Mouse (Mus musculus) cerebellum, adult (tissue): ENCODE results near the gene Rrm2.
"Not testable (repeated sequence)": the region's sequence is repeated elsewhere in the genome, so short reads cannot be mapped to it uniquely, and the experiment has no call there.

Experiments
- ATAC-seq: cut with Nextera tagmentation; 2 replicates; pipeline ENCODE4 v1.9.2; 2017; ENCODE audit warnings: mild to moderate bottlenecking, moderate library complexity, mixed read lengths; ENCODE audit not compliant: insufficient number of reproducible peaks, low FRiP score, low TSS enrichment

Rrm2 gene

GRCm38 (mm10) chr12:24703013-24703412 is 5.0 kb upstream of the Rrm2 start:
- ATAC-seq = no peak

GRCm38 (mm10) chr12:24705502-24706263 is 2.4 kb upstream of the Rrm2 start:
- no peak for ATAC-seq

- ATAC-seq = no peak
Observed at GRCm38 (mm10) chr12:24706764-24707479, 1.1 kb upstream of the Rrm2 start.

- ATAC-seq = no peak
Observed at GRCm38 (mm10) chr12:24707480-24707802, 600 bp upstream of the Rrm2 start.

- no peak for ATAC-seq
Observed at GRCm38 (mm10) chr12:24708824-24709218, 780 bp downstream of the Rrm2 start.

GRCm38 (mm10) chr12:24709409-24709808 is 1.4 kb downstream of the Rrm2 start:
- ATAC-seq = no peak

GRCm38 (mm10) chr12:24709831-24710508 is 1.9 kb downstream of the Rrm2 start:
- 0 out of 2 replicates have a peak, but pooled peaks have one; percentile 27 for ATAC-seq

- no peak for ATAC-seq
Observed at GRCm38 (mm10) chr12:24710672-24711071, 2.6 kb downstream of the Rrm2 start.

GRCm38 (mm10) chr12:24712396-24712795 is 4.4 kb downstream of the Rrm2 start:
- no peak for ATAC-seq

- no peak for ATAC-seq
Observed at GRCm38 (mm10) chr12:24714579-24715255, 6.7 kb downstream of the Rrm2 start.

GRCm38 (mm10) chr12:24715268-24715896 is 7.3 kb downstream of the Rrm2 start:
- ATAC-seq = no peak

- ATAC-seq = 0 out of 2 replicates have a peak, but pooled peaks have one; percentile 56
Observed at GRCm38 (mm10) chr12:24716721-24717301, 8.8 kb downstream of the Rrm2 start.

GRCm38 (mm10) chr12:24723434-24723833 is 15.4 kb downstream of the Rrm2 start:
- ATAC-seq = no peak

- no peak for ATAC-seq
Observed at GRCm38 (mm10) chr12:24723859-24724258, 15.8 kb downstream of the Rrm2 start.

- no peak for ATAC-seq
Observed at GRCm38 (mm10) chr12:24724369-24724768, 16.3 kb downstream of the Rrm2 start.

- ATAC-seq = peak; percentile 82
Observed at GRCm38 (mm10) chr12:24734828-24735394, 26.9 kb downstream of the Rrm2 start.

GRCm38 (mm10) chr12:24736956-24737355 is 28.9 kb downstream of the Rrm2 start:
- ATAC-seq = no peak

GRCm38 (mm10) chr12:24739963-24740362 is 31.9 kb downstream of the Rrm2 start:
- ATAC-seq = no peak

GRCm38 (mm10) chr12:24741535-24741934 is 33.5 kb downstream of the Rrm2 start:
- not testable (repeated sequence) for ATAC-seq

GRCm38 (mm10) chr12:24744309-24744708 is 36.3 kb downstream of the Rrm2 start:
- ATAC-seq = no peak
